Mouse (Mus musculus): Measurements from ENCODE around the gene Git1.
A peak's percentile ranks its signal among the peaks of the same experiment; 100 is the strongest.

Git1 gene

GRCm38 (mm10) chr11:77493512-77494343 lies at the start of gene Git1:
Git1 (plus strand) TSS chr11:77493562.
- DNase-seq (ENCODE audit: low read depth), result no peak

GRCm38 (mm10) chr11:77444939-77445338 lies 48.4 kb upstream of the Git1 start:
- no peak for DNase-seq (ENCODE audit: low read depth)

DNA sequence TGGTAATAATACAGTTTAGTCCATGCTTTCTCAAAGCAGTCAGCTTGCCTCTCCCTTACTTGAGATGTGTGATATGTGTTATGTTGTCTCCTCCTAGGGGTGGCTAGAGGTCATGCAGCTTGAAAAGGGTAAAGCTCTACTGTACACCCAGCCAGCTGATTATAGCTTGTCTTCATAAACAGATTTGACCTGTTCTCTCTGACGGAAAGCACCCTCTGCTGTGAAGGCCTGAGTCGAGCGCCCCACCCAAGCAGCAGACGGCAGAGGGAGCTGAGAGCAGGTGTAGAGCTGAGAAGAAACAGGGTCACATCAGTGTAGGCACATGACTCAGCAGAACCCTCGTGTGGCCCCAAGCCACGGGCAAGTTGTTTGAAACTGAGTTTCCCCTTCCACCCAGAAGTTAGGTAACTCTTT lies 46.7 kb upstream of the Git1 start:
- DNase-seq (ENCODE audit: low read depth), result peak; percentile 73

- no peak for DNase-seq (ENCODE audit: low read depth)
Observed at GRCm38 (mm10) chr11:77449224-77449623, 44.1 kb upstream of the Git1 start.

DNA sequence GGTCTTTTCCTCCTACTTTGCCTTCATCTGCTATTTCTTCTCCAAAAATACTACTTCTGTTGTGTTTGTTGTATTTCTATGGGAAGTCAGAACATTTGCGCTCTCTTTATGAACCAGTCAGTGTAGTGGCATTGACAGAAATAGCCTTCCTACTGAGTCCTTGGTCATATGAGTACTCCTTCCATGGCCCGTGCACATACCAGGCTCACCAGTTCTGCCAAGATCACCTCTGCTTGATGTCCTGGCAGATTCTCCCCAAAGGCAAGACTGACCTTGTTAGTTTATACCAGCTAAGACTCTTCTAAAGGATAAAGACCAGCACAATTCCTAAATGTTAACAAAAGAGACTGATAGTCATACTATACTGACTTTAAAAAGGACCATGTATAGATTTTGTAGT lies 41.7 kb upstream of the Git1 start:
- DNase-seq (ENCODE audit: low read depth), result no peak

DNA sequence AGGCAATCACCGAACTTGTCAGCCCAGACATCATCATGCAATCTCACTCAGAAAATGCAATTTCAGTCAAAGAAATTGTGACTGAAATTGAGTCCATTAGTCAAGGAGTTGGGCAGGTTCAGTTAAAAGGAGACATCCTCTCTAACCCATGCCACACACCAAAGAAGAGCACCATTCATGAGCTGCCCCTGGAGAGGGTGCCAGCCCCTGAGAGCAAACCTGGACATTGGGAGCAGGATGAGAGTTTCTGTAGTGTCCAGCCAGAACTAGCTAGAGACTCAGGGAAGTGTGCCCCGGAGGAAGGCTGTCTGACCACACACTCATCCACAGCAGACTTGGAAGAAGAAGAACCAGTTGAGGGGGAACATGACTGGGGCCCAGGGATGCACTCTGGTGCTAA lies 40.0 kb upstream of the Git1 start:
- DNase-seq (ENCODE audit: low read depth), result no peak

DNA sequence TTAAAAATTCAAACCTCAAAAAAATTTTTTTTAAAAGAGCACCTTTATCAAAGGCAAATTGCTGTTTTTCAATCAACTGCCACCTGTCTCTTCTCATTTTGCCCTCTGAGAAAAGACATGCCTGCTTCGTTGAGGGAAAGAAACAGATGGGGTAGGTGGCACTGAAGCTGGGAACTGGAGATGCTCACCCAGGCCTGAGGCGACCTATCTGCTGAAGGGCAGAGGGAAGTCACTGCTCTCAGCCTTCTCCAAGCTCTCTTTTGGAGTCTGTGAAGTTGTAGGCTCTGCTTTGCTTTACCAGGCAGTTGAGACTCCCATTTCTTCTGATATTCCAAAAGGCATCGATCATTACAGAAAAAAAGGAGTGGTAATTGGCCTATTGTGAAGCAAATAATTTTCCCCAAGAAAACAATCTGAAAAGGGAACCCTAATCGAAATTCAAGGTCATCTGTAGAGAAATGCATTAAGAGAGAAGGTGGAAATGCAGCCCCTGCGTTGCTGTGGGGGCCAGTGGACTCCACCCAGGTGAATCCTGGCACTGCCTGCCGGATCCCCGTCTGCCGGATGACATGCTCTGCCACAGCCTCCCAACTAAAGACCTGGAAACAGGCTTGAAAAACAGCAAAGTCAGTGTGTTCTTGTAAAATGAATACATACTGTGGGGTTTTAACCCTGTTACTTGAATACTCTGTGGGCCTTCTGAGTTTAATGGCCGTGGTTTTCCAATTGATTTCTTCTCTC lies 37.4 kb upstream of the Git1 start:
- DNase-seq (ENCODE audit: low read depth), result no peak

DNA sequence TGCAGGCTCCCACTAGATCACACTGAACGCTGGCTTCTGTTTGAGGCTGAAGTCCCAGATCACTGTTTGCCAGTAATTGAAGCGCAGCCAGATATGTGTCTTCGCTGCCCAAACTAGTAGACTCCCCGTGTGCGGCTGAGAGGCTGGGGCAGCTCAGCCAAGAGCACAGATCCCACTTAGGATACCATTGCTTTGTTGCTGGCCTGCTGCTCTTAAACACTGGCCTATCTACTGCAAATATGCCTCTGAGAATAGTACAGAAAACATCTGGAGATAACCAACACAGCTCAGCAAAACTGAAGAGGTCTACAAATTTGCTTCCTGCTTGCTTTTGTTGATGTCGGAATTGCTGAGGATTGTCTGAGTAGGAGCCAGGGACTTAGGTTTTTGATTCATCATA lies 36.5 kb upstream of the Git1 start:
- no peak for DNase-seq (ENCODE audit: low read depth)

- no peak for DNase-seq (ENCODE audit: low read depth)
Observed at GRCm38 (mm10) chr11:77461856-77462255, 31.5 kb upstream of the Git1 start.

- DNase-seq (ENCODE audit: low read depth), result no peak
Observed at GRCm38 (mm10) chr11:77462283-77463100, 30.9 kb upstream of the Git1 start, which contains the start of gene Coro6. Coro6 (plus strand) TSS chr11:77462411.

GRCm38 (mm10) chr11:77463101-77463445 lies 30.3 kb upstream of the Git1 start:
- no peak for DNase-seq (ENCODE audit: low read depth)

GRCm38 (mm10) chr11:77463786-77464185 lies 29.6 kb upstream of the Git1 start:
- DNase-seq (ENCODE audit: low read depth), result no peak

DNA sequence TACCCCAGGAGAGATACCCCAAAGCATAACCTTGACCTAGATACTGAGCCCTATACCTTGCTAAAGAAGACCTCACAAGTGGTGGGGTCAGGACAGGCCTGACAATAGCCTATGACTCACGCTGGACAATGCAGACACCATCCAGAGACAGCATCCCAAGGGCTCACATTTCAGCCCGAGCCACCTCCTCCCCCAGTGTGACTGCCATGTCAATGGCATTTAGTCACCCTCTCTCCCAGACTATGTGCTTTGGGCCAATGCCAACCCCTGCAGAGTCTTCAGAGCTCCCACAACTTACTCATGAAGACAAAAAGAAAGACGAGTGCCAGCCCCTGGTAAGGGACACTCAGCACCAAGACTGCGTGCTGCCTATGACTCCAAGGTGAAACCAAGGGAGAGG lies 28.7 kb upstream of the Git1 start:
- no peak for DNase-seq (ENCODE audit: low read depth)

DNA sequence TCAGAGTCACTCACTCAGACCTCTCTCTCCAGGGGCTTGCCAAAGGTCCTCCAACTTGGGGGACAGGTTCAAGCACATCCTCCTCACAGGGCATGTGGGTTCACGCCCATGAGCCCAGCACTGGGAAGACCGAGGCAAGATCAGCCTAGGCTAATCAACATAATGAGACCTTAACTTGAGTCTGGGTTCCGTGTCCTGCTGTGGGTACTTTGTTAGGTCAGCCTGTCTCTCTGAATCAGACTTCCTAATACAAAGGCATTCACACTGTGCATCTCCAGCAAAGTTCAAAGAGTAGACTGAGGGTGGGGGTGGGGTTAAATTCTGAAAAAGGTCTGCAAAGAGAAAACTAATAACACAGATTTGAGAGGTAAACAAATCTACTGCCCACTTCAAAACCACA lies 28.3 kb upstream of the Git1 start:
- DNase-seq (ENCODE audit: low read depth), result no peak

- no peak for DNase-seq (ENCODE audit: low read depth)
Observed at GRCm38 (mm10) chr11:77466544-77466943, 26.8 kb upstream of the Git1 start.

GRCm38 (mm10) chr11:77467157-77467556 lies 26.2 kb upstream of the Git1 start:
- no peak for DNase-seq (ENCODE audit: low read depth)

DNA sequence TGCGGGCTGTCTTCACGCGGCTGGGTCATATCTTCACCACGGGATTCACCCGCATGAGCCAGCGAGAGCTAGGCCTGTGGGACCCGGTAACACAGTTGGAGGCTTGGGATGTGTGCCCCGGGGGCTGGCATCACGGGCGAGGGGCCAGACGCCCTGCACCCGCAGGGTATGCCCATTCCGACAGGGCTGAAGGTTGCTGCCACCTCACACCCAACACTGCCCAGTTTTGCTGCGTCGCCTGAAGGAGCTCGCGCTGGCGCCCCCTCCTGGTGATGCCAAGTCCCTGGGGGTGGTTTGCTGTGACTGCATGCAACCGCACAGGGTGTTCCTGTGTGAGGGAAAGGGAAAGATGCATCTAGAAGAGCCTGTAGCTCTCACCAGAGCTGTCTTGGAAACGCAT lies 25.6 kb upstream of the Git1 start:
- no peak for DNase-seq (ENCODE audit: low read depth)

DNA sequence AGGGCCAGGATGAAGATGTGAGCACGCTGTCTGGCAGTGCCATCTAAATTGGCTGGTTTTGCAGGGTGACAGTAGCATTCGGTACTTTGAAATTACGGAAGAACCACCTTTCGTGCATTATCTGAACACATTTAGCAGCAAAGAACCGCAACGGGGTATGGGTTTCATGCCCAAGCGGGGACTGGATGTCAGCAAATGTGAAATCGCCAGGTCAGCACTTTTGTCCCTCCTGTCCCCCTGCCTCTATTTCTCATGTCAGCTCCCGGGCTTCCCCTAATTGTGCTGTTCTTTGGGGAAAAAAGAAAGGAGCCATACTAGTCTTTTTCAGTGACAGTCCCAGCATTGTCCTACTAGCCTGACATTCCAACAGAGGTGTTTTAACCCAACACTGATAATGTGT lies 25.0 kb upstream of the Git1 start:
- DNase-seq (ENCODE audit: low read depth), result no peak

- DNase-seq (ENCODE audit: low read depth), result no peak
Observed at GRCm38 (mm10) chr11:77471407-77471806, 22.0 kb upstream of the Git1 start.

GRCm38 (mm10) chr11:77472775-77473174 lies 20.6 kb upstream of the Git1 start:
- no peak for DNase-seq (ENCODE audit: low read depth)

DNA sequence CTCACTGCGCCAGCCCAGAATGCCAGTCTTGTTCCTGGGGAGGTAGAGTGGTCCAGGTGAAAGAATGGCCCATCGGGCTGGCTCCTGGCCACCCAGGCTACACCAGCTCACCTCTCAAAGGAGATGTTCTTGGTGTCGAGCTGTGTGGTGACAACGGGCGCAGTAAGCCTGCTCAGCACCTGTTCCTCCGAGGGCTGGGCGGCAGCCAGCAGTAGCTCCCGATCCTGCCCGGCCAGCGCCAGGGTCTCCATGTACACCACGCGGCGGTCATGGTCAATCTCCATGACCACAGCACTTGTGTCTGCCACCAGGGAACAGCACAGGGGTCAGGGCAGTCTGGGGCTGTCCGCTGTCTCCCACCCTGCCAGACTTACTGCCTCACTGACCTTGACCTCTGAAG lies 17.1 kb upstream of the Git1 start:
- DNase-seq (ENCODE audit: low read depth), result no peak

- DNase-seq (ENCODE audit: low read depth), result no peak
Observed at GRCm38 (mm10) chr11:77476895-77477294, 16.5 kb upstream of the Git1 start.

GRCm38 (mm10) chr11:77483043-77483442 lies 10.3 kb upstream of the Git1 start:
- DNase-seq (ENCODE audit: low read depth), result no peak

Measured in fibroblast of lung, adult 2 months (primary cell).